Mouse (Mus musculus) adrenal gland, postnatal 10 days (tissue): Measurements from ENCODE around the gene Pfdn6. TPM values are rescaled to one million over a fixed set of nuclear protein-coding genes. Genes with fewer than 3 reads are reported as not detected.
"Not testable (repeated sequence)": the region's sequence is repeated elsewhere in the genome, so short reads cannot be mapped to it uniquely, and the experiment has no call there.

ENCODE experiments used
- DNase-seq: peaks from one replicate; pipeline ENCODE4 v3.0.0; 2021; ENCODE audit warnings: mixed read lengths
- total RNA-seq, 2 experiments: library from RNA; stranded (reverse); gene quantifications; 2 replicates each; pipeline ENCODE4 v1.2.3; 2021

Pfdn6 gene
- total RNA-seq, 2 experiments from 2014 or later = 81.2 to 94.9 TPM

- DNase-seq = peak; percentile 96
Measured at GRCm38 (mm10) chr17:33955555-33956214, 15.5 kb upstream of the Pfdn6 start, which contains the start of the genes Vps52 and Rps18. Gene Vps52, plus strand, starts transcription at chr17:33955812. Gene Rps18, minus strand, starts transcription at chr17:33956001.

DNA sequence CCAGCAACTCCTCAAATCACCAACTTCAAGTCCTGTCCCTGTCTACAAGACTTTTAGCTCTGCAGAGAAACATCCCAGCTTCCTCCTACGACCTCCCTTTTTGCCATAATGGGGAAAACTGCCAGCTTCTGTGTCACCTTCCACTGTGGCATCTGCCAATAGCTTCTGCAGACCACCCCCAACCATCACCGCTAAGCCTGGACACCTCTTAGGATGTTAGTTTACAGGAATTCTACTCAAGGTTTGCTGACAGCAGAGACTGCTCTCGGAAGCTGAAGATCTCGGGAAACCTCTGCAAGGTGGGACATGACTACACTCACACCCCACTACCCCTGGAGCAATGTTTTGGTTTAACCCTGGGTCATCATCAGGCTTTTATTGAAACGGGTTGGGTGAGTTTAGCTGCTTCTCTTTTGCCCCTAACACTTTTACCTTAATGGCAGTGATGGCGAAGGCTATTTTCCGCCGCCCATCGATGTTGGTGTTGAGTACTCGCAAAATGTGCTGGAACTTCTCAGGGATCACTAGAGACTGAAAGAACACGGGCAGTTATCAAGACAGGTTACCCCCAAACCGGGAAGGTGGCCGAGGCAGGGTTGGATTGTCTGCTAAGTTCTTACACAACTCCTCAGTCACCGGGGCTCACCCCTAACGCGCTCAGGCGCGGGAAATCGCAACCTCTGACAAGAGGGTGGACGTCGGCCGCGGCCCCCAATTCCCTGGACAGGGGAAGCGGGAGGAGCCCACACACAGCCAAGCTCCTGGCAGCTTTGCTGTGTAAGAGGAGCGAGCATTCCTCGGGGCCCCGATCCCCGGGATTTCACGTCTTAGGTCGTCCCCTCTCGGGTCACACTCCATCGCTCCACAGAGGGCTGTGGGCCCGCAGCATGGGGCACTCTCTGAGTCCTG lies 14.8 kb upstream of the Pfdn6 start:
- DNase-seq = no peak

GRCm38 (mm10) chr17:33953961-33954565 lies 13.9 kb upstream of the Pfdn6 start:
- DNase-seq = no peak

DNA sequence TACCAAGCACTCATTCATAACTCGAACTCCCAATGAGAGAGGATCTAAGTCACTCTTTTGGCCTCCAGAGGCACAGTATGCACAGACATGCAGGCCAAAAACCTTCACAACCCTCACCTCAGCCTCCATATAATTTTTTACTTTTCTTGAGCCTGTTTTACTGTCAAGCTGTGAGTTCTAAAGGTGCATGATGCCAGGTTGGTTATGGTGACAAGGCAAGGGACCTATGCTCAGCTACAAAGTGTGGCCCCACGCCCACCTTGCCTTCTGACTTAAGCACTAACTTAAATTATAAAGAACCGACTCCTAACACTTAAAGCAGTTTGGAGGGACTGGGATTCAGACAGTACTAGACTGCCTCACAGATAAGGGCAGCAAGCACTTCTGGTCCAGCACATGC lies 13.2 kb upstream of the Pfdn6 start:
- DNase-seq = no peak

DNA sequence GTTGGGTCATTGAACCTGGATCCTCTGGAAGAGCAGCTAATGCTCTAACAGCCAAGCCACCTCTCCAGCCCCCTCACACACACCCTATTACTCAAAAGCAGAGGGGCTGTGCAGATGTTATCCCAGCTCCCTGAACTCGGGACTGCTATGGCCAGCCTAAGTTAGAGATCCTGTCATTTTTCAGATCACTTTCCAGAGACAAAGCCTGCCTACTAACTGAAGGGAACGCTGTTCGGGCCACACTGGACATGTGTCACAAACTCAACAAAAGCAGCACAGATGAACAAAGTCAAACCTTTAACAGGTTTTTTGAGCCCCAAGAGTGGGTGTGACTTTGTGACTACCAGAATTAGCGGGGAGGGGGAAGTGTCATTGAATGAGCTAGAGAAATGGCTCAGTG lies 12.7 kb upstream of the Pfdn6 start:
- DNase-seq = no peak

GRCm38 (mm10) chr17:33952015-33952414 lies 11.9 kb upstream of the Pfdn6 start:
- not testable (repeated sequence) for DNase-seq

- peak; percentile 89 for DNase-seq
Measured at GRCm38 (mm10) chr17:33951021-33951946, 11.1 kb upstream of the Pfdn6 start, which contains the start of gene B3galt4. Gene B3galt4, minus strand, starts transcription at chr17:33951488.

DNA sequence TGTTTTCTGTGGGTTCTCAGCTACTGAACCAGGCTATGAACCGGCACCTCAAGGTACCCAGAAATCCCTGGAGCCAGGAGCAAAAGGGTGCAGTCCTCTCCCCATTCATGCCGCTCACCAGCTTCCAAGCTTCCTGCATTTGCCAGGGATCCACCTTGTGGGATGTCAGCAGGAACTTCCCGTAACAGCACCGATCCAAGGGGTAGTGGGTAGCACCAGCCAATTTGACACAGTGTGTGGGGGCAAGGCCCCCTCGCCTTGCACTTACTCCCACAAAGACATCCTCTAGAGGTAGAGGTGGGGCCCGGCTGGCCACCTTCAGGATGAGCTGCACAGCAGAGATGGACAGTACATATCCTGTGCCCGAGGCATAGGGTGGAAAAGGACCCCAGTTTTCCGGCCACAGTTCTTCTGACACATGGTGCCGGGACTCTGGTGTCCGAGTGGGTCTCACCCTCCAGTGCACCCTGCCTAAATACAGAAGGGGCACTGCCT lies 10.0 kb upstream of the Pfdn6 start:
- no peak for DNase-seq

DNA sequence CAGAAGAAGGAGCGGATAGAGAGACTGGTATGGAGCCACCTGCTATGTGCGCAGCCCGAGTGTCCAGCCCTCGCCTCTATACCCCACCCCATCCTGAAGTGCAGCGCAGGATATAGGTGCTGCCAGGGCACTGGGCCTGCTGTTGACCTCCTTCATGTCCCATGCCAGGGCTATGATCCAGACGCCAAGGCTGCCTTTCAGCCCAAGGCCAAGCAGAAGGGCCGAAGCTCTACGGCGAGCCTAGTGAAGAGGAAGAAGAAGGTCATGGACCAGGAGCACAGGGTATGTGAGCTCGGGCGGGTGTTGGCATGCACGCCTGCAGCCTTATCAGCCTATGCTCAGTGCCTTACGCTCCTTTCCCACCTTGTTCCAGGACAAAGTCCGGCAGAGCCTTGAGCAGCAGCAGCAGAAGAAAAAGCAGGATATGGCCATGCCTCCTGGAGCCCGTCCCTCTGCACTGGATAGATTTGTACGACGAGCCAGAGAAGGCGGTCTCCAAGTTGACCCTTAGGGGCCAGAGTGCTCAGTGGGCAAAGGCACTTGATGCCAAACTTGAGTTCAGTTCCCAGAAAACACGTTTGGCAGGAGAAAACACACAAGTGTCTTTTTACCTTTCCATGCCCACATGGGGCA lies 8.9 kb upstream of the Pfdn6 start:
- DNase-seq = peak; percentile 49

DNA sequence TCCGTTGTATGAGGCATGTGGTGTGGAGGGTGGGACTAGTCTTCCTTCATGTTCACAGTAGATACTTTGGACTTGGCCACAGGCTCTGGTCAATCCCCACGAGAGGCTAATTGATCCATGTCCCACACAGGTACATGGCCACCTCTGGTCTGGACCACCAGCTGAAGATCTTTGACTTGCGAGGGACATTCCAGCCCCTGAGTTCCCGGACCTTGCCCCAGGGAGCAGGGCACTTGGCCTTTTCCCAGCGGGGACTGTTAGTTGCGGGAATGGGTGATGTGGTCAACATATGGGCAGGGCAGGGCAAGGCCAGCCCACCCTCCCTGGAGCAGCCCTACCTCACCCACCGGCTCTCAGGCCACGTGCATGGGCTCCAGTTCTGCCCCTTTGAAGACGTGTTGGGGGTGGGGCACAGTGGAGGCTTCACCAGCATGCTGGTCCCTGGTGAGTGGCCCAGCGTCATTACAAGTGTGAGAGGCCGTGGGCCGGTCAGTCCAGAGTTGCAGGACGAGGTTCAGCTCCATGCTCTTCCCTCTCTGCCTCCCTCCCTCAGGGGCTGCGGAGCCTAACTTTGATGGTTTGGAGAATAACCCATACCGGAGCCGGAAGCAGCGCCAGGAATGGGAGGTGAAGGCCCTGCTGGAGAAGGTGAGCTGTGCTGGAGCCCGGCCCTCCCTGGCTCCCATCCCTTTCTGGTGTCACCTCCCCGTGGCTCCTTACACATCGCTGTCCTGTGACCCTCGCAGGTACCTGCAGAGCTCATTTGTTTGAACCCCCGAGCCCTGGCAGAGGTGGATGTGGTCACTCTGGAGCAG lies 8.2 kb upstream of the Pfdn6 start:
- DNase-seq = no peak

DNA sequence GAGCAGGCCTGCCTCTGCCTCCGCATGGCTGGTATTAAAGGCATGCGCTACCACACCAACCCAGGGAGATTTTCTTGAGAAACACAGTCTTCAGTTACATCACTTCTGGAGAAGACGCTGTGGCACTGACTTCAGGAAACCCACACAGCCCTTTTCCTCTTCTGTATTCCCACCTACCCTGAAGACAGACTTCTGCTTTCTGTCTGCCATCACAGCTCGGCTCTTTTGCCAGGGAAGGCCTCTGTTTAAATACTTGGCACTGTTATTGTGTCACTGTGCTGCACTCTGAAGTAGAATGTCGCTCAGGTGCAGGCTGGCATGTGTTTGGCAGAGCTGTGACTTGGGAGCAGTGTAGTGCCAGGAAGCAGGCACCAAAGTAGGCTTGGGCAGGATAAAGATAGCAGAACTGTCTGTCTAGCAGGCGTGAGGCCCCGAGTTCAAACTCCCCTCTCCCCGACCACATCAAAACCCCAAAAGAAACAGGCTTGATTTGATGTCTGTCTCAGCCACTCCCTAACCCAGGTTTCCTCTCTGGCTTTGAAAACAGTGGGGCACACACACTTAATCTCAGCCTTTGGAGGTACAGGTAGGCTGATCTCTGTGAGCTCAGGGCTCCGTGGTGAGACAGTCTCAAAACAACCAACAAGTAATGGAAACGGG lies 7.4 kb upstream of the Pfdn6 start:
- DNase-seq = no peak

DNA sequence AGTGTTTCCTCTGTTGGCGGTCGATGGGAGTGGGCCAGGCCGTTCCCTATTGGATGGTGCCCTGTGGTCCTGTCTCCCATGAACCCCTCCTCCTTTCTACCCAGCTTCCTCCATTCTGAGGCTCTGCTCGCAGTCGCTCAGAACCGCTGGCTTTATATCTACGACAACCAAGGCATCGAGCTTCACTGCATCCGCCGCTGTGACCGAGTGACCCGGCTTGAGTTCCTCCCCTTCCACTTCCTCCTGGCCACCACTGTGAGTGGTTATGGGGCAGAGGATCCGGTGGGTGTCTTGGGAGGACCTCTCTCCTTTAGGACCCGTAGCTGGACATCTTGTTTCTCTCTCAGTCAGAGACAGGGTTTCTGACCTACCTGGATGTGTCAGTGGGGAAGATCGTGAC lies 3.3 kb upstream of the Pfdn6 start:
- DNase-seq = no peak

GRCm38 (mm10) chr17:33941381-33941780 lies 1.2 kb upstream of the Pfdn6 start:
- DNase-seq = no peak

- peak; percentile 52 for DNase-seq
Measured at GRCm38 (mm10) chr17:33940981-33941380, 838 bp upstream of the Pfdn6 start.

- DNase-seq = no peak
Measured at GRCm38 (mm10) chr17:33938783-33939182, 1.4 kb downstream of the Pfdn6 start.

DNA sequence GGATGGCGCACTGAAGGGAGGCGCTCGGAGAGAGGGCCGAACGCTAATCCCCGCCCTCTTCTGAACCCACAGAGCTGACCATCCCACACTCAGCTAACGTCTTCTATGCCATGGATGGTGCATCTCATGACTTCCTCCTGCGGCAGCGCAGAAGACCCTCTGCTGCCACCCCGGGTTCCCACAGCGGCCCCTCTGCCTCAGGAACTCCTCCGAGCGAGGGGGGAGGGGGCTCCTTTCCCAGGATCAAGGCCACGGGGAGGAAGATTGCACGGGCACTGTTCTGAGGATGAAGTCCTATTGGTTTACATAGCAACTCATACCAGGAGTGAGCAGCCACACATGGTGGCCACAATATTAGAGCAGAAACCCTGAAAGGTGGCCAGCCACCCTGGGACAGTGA lies 3.1 kb downstream of the Pfdn6 start:
- no peak for DNase-seq

DNA sequence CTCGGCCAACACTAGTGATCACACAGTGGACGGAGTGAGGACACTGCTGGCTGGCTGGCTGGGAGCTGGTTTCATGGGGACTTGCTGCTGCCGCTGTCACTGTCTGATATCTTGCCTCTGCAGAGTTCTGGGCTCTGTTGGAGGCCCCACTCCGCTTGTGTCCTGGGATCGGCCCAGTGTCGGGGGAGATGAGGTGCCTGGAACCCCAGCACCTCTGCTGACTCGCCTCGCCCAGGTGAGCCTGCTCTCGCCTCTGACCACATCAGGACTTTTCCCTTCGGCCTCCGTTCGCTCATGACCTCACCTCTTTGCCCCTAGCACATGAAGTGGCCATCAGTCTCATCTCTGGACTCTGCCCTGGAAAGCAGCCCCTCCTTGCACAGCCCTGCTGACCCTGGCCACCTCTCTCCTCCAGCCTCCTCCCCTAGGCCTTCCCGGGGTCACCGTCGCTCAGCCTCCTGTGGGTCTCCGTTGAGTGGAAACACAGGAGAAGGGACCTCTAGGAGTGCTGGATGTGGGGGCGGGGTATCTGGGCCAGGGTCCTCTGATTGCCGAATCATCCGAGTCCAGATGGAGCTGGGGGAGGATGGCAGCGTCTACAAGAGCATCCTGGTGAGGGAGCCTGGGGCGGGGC lies 4.6 kb downstream of the Pfdn6 start:
- DNase-seq = no peak

GRCm38 (mm10) chr17:33932970-33933369 lies 7.2 kb downstream of the Pfdn6 start:
- no peak for DNase-seq

DNA sequence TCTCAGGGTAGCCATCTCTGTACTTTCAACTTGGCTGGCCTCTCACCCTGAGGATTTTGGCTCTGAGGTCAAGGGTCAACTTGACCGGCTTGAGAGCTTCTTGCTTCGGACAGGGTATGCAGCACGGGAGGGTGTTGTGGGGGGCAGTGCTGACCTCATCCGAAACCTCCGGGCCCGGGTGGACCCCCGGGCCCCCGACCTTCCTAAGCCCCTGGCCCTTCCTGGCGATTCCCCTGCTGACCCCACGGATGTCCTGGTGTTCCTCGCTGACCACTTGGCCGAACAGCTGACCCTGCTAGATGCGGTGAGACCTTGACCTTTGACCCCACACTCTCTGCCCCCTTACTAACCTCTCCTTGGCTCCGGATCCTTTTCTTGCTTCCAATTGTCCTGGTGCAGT lies 7.7 kb downstream of the Pfdn6 start:
- DNase-seq = no peak
